Mouse (Mus musculus) myocyte (in vitro differentiated cells): ENCODE data around the gene Ccdc27. TPM values are rescaled to one million over a fixed set of nuclear protein-coding genes. Genes with fewer than 3 reads are reported as not detected.

Experiments
- H3K27me3 ChIP-seq: one replicate; pipeline ENCODE4 v1.6.1; 2011; ENCODE audit not compliant: control insufficient read depth, insufficient read depth, insufficient read length
- H3K36me3 ChIP-seq: one replicate; pipeline ENCODE4 v1.6.1; 2011; ENCODE audit not compliant: control insufficient read depth, insufficient read depth
- H3K4me2 ChIP-seq: one replicate; pipeline ENCODE4 v1.6.1; 2011; ENCODE audit warnings: low read depth, control low read depth
- H3K4me3 ChIP-seq: one replicate; pipeline ENCODE4 v1.5.1; 2011; ENCODE audit warnings: mild to moderate bottlenecking, control low read depth, moderate library complexity
- H3K79me2 ChIP-seq: one replicate; pipeline ENCODE4 v1.6.1; 2011; ENCODE audit not compliant: control insufficient read depth, insufficient read depth
- H3ac ChIP-seq: one replicate; pipeline ENCODE4 v1.6.1; 2011; ENCODE audit not compliant: control insufficient read depth, insufficient read length
- CEBPB ChIP-seq: IDR thresholded peaks from 2 replicates; pipeline ENCODE4 v1.6.1; 2011; ENCODE audit warnings: mild to moderate bottlenecking, moderate library complexity; ENCODE audit not compliant: poor library complexity, insufficient read depth, severe bottlenecking
- E2F4 ChIP-seq: IDR thresholded peaks from one replicate; pipeline ENCODE4 v1.6.1; 2011; ENCODE audit warnings: mild to moderate bottlenecking, control low read depth, moderate library complexity; ENCODE audit not compliant: insufficient read depth
- MAX ChIP-seq: IDR thresholded peaks from one replicate; pipeline ENCODE4 v1.6.1; 2011; ENCODE audit warnings: low read depth, mild to moderate bottlenecking, control low read depth
- MYOD1 ChIP-seq, 3 experiments: IDR thresholded peaks; one replicate each; pipeline ENCODE4 v1.6.1; 2011; ENCODE audit warnings: control low read depth in 2 of 3, low read depth in 2 of 3, mild to moderate bottlenecking in 2 of 3, moderate library complexity in 1 of 3; ENCODE audit not compliant: insufficient read length in 2 of 3, control insufficient read depth in 1 of 3
- MYOG ChIP-seq, 3 experiments: IDR thresholded peaks; one replicate each; pipeline ENCODE4 v1.6.1; 2011; ENCODE audit warnings: control low read depth in 2 of 3, low read depth in 2 of 3, mild to moderate bottlenecking in 2 of 3; ENCODE audit not compliant: insufficient read length in 2 of 3, control insufficient read depth in 1 of 3, insufficient read depth in 1 of 3
- POLR2A ChIP-seq: IDR thresholded peaks from one replicate; pipeline ENCODE4 v1.6.1; 2011; ENCODE audit warnings: low read depth, mild to moderate bottlenecking, control low read depth, moderate library complexity; ENCODE audit not compliant: insufficient read length
- POLR2AphosphoS2 ChIP-seq: IDR thresholded peaks from one replicate; pipeline ENCODE4 v1.6.1; 2011; ENCODE audit warnings: low read depth, control low read depth; ENCODE audit not compliant: insufficient read length
- REST ChIP-seq: IDR thresholded peaks from one replicate; pipeline ENCODE4 v1.6.1; 2011; ENCODE audit warnings: mild to moderate bottlenecking, control low read depth, moderate library complexity; ENCODE audit not compliant: insufficient read depth, insufficient read length
- SRF ChIP-seq: IDR thresholded peaks from one replicate; pipeline ENCODE4 v1.6.1; 2011; ENCODE audit warnings: low read depth; ENCODE audit not compliant: control insufficient read depth, insufficient read length
- TCF12 ChIP-seq: IDR thresholded peaks from one replicate; pipeline ENCODE4 v1.6.1; 2011; ENCODE audit warnings: mild to moderate bottlenecking, control low read depth; ENCODE audit not compliant: poor library complexity, insufficient read depth, severe bottlenecking
- TCF3 ChIP-seq: IDR thresholded peaks from one replicate; pipeline ENCODE4 v1.6.1; 2011; ENCODE audit warnings: low read depth, control low read depth; ENCODE audit not compliant: insufficient read length
- USF1 ChIP-seq: IDR thresholded peaks from one replicate; pipeline ENCODE4 v1.6.1; 2011; ENCODE audit warnings: low read depth, mild to moderate bottlenecking, control low read depth, moderate library complexity
- polyA plus RNA-seq: library from polyadenylated mRNA; unstranded; fragments of >200 nt; fragmentation: generic; extraction: Trizol; gene quantifications from one replicate; pipeline ENCODE4 v1.2.1, GENCODE M21; 2012; ENCODE audit warnings: missing spikeins

Ccdc27 gene
- not detected for polyA plus RNA-seq

GRCm38 (mm10) chr4:154042577-154042976 lies at the start of gene Ccdc27:
TSS of gene Ccdc27 (minus strand) at chr4:154042677.
- Histone ChIP-seq H3K79me2 (no peaks in the 10 kb centered on the region), H3K4me3 (no peak within 1 kb of the TSS), H3K4me2 (no peak within 1 kb of the TSS), H3K36me3 (no peaks in the 10 kb centered on the region), H3ac (no peak within 1 kb of the TSS), H3K27me3 (peaks cover 23% of the 10 kb centered on the region)
- TF ChIP-seq MAX, result no peak
- TF ChIP-seq REST, result no peak
- TF ChIP-seq TCF3, result no peak

- no peaks in the 10 kb centered on the region for H3K79me2 ChIP-seq
- H3K4me3 ChIP-seq, result no peak overlapping the region
- H3K4me2 ChIP-seq, result no peak overlapping the region
- no peaks in the 10 kb centered on the region for H3K36me3 ChIP-seq
- peaks cover 18% of the 10 kb centered on the region for H3K27me3 ChIP-seq
- TF ChIP-seq SRF, result no peak
- TF ChIP-seq TCF3, result no peak
- no peak for TF ChIP-seq CEBPB
- no peak for TF ChIP-seq MYOD1 (IDR thresholded peaks at IDR 0.05; ENCODE audit: control insufficient read depth in 1 of 3, insufficient read length in 2 of 3, low read depth in 2 of 3)
- TF ChIP-seq E2F4, result no peak
- TF ChIP-seq REST, result no peak
- TF ChIP-seq USF1, result no peak
- no peak for TF ChIP-seq TCF12
- TF ChIP-seq MAX, result no peak
- no peak for TF ChIP-seq MYOG (IDR thresholded peaks at IDR 0.05; ENCODE audit: control insufficient read depth in 1 of 3, insufficient read depth in 1 of 3, insufficient read length in 2 of 3, low read depth in 2 of 3)
- TF ChIP-seq POLR2AphosphoS2, result no peak
- no peak overlapping the region for H3ac ChIP-seq
Observed at GRCm38 (mm10) chr4:154091356-154091755, 48.9 kb upstream of the Ccdc27 start.

DNA sequence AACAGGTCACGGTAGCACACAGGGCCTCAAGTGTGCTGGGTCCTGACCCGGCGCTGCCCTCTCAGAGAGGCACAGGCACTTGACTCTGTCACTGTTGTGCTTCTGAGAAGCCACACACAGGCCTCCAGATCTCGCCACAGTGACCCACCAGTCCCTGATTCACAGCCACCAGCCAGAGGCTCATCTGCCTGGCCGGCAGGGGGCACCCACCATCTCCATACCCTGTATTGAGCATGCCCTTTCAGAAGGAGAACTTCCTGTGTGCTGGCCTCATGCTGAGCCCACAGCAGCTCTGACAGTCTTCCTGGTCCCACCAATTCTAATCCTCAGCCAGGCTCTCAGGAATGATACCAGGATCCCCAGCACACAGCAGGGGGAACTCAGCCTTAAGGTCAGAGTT lies 46.7 kb upstream of the Ccdc27 start:
- no peak overlapping the region for H3K4me3 ChIP-seq
- no peak overlapping the region for H3ac ChIP-seq
- TF ChIP-seq TCF3 (no peak), MYOD1 (IDR thresholded peaks at IDR 0.05; ENCODE audit: control insufficient read depth in 1 of 3, insufficient read length in 2 of 3, low read depth in 2 of 3) (no peak), POLR2AphosphoS2 (no peak), TCF12 (no peak), MYOG (IDR thresholded peaks at IDR 0.05; ENCODE audit: control insufficient read depth in 1 of 3, insufficient read depth in 1 of 3, insufficient read length in 2 of 3, low read depth in 2 of 3) (no peak), SRF (no peak), USF1 (no peak), E2F4 (no peak), MAX (no peak), POLR2A (no peak), REST (no peak), CEBPB (no peak)
- H3K36me3 ChIP-seq, result no peaks in the 10 kb centered on the region
- H3K4me2 ChIP-seq, result no peak overlapping the region
- no peaks in the 10 kb centered on the region for H3K79me2 ChIP-seq
- peaks cover 25% of the 10 kb centered on the region for H3K27me3 ChIP-seq

- H3K4me2 ChIP-seq, result no peak overlapping the region
- H3K27me3 ChIP-seq, result peaks cover 25% of the 10 kb centered on the region
- TF ChIP-seq SRF (no peak), TCF3 (no peak), USF1 (no peak), E2F4 (no peak), TCF12 (no peak), POLR2A (no peak), POLR2AphosphoS2 (no peak), MAX (no peak), MYOD1 (IDR thresholded peaks at IDR 0.05; ENCODE audit: control insufficient read depth in 1 of 3, insufficient read length in 2 of 3, low read depth in 2 of 3) (no peak), MYOG (IDR thresholded peaks at IDR 0.05; ENCODE audit: control insufficient read depth in 1 of 3, insufficient read depth in 1 of 3, insufficient read length in 2 of 3, low read depth in 2 of 3) (no peak), REST (no peak)
- no peaks in the 10 kb centered on the region for H3K36me3 ChIP-seq
- H3ac ChIP-seq, result no peak overlapping the region
- H3K4me3 ChIP-seq, result no peak overlapping the region
- H3K79me2 ChIP-seq, result no peaks in the 10 kb centered on the region
Observed at GRCm38 (mm10) chr4:154086436-154086835, 44.0 kb upstream of the Ccdc27 start.

- Histone ChIP-seq H3K4me2 (no peak overlapping the region), H3K4me3 (no peak overlapping the region), H3ac (no peak overlapping the region), H3K36me3 (no peaks in the 10 kb centered on the region), H3K27me3 (peaks cover 31% of the 10 kb centered on the region), H3K79me2 (no peaks in the 10 kb centered on the region)
- TF ChIP-seq POLR2A, result no peak
- TF ChIP-seq TCF3, result no peak
- TF ChIP-seq MYOG (IDR thresholded peaks at IDR 0.05; ENCODE audit: control insufficient read depth in 1 of 3, insufficient read depth in 1 of 3, insufficient read length in 2 of 3, low read depth in 2 of 3), result no peak
- TF ChIP-seq E2F4, result no peak
- TF ChIP-seq MAX, result no peak
- TF ChIP-seq MYOD1 (IDR thresholded peaks at IDR 0.05; ENCODE audit: control insufficient read depth in 1 of 3, insufficient read length in 2 of 3, low read depth in 2 of 3), result no peak
- TF ChIP-seq SRF, result no peak
- no peak for TF ChIP-seq TCF12
- no peak for TF ChIP-seq USF1
Observed at GRCm38 (mm10) chr4:154085856-154086255, 43.4 kb upstream of the Ccdc27 start.
